Mouse (Mus musculus): ENCODE data around the gene Hoxd4. TPM values are rescaled to one million over a fixed set of nuclear protein-coding genes. Genes with fewer than 3 reads are reported as not detected.

Hoxd4 gene
- total RNA-seq, 4 experiments from 2014 or later: 0.32 to 0.79 (median 0.38) TPM

DNA sequence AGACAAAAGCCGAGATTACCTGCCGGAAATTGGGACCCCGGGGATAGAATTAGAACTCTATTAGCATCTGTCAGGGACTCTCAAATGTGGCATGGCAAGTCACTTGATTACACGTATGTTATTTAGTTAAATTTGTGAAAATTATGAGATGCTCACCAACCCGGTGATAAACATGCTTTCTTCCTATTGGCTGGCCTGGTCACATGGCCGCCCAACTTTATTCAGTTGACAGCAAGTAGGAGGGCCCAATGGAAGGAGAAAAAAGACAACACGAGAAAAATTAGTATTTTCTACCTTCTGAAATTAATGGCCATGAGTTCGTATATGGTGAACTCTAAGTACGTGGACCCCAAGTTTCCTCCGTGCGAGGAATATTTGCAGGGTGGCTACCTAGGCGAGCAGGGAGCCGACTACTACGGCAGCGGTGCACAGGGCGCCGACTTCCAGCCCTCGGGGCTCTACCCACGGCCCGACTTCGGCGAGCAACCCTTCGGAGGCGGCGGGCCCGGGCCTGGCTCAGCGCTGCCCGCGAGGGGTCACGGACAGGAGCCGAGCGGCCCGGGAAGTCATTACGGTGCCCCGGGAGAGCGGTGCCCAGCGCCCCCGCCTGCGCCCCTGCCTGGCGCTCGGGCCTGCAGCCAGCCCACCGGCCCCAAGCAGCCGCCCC, 15.4 kb downstream of the Hoxd4 start:
- no peak for DNase-seq (ENCODE audit: low spot score)

DNA sequence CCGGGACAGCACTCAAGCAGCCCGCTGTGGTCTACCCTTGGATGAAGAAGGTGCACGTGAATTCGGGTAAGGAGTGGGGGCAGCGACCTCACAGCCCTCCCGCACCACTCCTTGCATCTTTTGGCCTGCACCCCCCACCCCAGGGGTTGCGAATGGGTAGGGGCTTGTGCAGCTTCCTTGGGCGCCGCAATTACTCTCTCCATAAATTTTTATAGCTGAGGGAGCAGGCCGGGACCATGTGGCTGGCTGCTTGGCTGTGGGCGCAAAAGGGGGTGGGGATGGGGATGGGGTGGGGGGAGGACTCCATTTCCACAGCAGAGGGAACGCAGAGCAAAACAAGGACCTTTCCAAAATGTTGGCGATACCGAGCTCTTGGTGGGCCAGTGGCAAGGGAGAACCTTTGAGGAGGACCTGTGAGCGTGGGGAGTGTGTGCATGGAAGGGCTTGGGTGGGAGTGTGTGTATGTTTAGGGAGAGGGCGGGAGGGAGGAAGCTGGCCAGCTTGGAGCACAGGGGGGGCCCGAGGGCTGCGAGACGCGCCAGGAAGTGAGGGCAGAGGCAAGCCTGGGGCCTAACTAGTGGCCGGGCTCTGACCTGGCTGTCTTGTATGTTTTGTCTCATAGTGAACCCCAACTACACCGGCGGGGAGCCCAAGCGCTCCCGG, 16.0 kb downstream of the Hoxd4 start:
- DNase-seq (ENCODE audit: low spot score): no peak

DNA sequence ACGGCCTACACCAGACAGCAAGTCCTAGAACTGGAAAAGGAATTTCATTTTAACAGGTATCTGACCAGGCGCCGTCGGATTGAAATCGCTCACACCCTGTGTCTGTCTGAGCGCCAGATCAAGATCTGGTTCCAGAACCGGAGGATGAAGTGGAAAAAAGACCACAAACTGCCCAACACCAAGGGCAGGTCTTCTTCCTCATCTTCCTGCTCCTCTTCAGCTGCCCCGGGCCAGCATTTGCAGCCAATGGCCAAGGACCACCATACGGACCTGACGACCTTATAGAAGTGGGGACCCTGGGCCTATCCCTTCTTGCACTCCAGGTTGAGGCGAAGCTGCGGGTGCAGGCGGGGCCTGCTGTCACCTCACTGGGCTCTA, 16.6 kb downstream of the Hoxd4 start:
- DNase-seq (ENCODE audit: low spot score): no peak

DNA sequence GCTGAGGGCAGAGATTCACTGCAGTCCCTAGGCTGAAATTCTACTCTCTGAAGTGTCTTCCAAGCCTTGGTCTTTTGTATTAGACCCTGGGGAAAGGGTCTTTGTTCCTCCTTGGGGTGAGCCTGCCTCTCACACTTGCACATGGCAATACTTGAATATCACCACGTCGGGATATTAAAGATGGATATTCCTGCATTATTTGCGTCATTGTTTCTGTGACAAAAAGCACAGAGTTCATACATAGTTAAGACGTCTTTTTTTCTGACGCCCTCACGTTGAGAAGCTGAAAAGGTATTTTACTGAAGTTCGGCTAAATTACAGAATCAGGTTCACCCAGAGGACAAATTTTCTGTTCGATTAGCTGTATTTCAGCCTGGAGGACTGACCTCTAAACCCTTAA, 18.6 kb downstream of the Hoxd4 start:
- no peak for DNase-seq (ENCODE audit: low spot score)

DNA sequence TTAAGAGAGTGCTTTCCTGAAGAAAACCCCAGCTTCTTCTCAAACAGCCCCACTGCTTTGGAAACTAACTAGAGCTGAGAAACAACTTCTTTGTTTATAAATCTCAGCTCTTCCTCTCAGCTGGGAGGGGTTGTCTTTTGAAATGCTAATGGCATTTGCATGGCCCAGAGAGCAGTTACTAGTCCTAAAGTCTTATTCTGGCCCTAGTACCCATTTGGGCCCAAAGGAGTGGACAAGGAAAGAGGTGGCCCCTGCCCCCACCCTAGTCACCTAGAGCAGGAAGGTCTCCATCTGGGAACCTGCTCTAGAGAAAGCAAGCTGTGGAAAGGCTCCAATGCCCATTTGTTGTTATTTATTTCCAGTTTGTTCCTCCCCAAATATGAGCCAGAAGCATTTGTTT, 19.3 kb downstream of the Hoxd4 start:
- DNase-seq (ENCODE audit: low spot score): no peak

DNA sequence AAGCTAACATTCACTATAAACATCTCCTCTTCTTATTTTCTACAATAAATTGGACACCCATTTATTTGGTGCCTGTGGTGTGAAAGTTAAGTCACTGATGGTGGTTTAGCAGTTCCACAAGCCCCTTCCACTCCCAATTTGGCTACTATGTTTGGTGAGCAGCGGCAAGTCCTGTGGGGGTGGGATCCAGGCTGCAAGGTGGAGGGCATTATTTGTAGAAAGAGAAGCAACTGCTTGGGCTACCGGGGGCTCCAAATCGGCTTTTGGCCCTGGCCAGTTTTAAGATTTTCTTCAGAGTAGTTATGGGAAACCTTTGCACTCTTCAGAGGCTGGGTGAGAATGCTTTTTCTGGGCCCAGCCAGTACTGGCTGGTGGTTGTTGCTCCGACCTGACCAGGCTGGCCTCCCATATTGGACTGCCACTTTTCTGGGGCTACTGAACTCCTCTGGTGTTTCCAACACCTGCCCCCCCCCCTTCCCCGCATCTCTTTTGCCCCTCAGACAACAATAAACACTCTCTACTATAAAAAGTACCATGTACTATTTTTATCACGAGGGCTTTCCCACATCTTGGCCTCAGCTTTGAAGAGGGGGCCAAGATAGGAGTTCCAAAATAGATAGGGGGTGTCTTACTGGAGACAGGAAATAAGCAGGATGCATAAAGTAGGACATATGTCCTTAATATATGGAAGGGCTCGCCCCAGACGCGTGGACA, 20.2 kb downstream of the Hoxd4 start:
- no peak for DNase-seq (ENCODE audit: low spot score)

DNA sequence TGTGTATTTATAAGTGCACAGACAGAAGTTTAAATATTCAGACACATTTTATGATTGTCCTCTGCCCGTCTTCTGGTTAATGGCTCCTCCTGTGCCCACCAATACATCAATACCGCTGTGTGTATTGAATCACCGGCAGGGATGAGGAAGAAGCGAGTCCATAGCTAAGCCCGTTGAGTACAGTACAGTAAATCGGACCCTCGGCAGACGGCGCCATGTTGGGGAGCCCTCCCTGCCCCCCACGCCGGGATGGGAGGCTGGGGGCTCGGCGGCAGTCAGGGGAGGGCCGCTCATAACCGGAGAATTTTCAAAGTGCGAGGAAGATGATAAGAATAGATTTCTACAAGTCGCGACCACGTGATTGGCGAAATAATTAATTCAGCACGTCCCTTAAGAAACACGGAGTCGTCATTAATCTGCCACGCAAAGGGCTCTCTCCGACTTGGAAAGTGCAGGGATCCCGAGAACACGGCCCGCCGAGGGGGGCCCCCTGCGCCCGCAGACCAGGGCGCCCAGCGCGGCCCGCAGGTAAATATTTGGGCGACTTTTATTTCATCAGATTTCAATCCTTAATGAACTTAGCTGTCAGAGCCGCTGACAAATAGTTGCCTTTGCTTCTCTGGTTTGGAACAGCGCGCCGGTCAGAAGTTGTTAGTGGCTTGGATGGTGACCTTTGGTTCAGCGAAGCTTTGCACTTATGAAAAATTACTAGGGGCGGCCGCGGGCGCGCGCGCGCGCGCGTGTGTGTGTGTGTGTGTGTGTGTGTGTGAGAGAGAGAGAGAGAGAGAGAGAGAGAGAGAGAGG, 21.0 kb downstream of the Hoxd4 start:
- no peak for DNase-seq (ENCODE audit: low spot score)

DNA sequence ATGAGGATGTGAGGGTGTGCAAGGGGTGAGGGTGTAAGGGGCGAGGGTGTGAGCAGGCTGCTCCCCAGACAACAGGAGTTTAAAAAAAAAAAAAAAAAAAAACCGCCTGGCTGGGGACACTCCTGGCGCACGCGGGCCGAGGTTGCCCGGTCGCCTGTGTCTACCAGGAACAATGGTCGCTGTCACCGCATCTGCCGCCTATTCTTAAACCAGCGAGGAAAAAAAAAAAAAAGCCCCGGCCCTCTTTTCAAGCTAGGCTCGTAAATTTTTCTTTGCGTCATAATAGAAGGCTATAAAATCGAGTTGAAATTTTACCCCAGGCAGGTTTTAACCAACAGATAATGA, 21.6 kb downstream of the Hoxd4 start:
- DNase-seq (ENCODE audit: low spot score): no peak

DNA sequence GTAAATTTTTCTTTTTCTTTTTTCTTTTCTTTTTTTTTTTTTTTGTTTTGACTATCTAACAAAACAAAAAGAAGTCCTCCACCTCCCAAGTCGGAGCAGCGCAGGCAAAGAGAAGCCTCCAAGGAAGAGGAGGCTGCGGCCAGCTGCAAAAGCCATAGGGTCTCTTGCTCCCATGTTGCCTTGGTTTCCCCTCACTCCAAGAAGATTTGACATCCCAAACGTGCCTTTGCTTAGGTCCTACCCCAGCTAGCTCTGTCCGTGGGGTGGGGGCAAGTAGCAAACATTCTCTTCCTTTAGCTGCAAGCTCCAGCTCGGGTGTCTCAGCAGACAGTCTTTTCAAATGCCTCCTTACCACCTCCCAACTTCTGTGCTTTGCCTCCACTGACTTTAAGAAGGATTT, 22.0 kb downstream of the Hoxd4 start:
- DNase-seq (ENCODE audit: low spot score): no peak

DNA sequence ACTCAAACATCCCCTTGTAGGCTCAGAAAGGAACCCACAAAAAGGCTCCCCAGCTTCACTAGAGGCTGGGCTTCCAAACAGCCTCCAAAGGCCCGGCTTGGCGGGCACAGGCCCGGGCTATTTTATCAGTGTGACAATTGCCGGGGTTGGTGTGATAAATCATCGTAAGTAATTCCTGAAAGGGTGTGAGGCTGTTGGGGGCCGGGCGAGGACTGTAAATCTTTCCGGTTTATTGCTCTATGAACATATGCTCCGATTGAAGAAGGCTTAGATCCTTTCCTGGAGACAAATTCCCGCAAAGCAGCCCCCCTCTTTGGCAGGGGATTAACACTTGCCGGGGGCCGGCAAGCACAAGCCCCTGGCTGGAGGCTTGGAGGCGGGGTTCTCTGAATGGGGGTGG, 22.7 kb downstream of the Hoxd4 start:
- no peak for DNase-seq (ENCODE audit: low spot score)

DNA sequence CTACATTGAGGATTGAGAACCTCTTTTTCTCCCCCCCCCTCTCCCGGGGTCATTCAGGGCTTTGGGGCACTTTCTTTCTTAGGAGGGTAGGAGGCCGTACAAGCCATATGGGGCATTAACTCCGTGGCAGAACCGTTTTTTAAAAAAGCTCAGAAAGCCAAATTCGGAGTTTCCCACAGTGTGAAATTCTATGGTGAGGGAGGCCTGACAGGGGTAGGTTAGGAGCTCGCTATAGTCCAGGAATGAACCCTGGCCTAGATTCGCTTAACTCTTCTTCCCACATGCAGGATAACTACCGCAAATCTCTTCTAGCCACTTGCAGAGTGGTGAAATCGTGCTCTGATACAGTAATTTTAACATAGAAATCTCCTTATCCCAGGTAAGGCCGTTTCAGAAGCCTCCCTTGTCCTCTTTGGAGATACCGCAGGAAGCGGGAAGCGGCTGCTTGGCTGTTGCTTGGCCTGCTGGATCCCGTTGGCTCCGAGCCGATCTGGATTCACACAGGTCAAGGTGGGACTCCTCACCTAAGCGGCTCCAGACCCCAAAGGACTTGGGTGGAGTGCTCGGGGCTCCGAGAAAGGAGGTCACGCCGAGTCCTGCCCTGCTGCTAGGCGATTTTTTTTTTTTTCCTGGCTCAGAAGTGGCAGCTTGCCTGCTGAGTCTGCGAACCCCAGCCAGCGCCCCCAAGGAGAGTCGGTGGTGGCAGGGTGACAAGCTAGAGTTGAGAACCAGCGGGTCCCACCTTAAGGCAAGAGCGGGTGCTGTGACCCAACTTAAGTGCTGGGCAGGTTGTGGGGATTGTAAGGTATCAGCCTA, 23.5 kb downstream of the Hoxd4 start:
- no peak for DNase-seq (ENCODE audit: low spot score)

DNA sequence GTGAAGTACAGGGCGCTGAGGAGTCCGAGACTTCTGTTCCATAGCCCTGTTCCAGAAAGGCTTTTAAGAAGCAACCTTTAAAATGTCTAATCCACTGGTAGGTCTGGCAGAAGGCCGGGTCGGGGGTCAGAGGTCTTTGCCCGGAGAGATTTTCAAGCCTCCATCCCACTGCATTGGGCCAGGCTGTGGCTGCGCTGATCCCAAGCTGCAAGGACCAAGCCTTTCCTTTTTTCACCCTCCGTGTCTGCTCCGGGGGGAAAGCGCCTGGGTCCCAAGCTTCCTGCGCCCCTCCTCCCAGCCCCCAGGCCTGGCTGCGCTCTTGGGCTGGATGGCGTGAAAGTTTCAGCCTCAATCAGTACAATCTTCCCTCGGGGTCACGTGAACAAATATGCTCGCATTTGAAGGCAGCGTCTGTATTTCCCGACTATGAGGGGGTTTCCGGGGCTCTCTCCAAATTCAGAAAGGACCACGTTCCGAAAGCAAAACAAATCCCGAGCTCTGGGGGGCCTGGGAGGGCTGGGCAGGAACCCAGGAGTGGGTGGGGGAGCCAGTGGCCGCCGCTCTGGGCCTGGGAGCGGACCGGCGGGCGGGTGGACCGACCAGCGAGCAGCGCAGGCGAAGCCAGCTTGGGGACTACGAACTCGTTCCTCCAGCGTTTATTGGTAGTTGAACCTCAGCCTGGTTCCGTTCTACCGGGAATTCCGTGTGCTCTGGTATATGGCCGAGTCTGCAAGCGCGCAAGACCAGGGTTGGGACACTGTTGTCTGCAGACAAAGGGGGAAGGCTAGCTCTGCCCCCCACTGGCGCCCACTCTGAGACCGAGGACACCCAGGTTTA, 24.3 kb downstream of the Hoxd4 start:
- DNase-seq (ENCODE audit: low spot score): no peak

DNA sequence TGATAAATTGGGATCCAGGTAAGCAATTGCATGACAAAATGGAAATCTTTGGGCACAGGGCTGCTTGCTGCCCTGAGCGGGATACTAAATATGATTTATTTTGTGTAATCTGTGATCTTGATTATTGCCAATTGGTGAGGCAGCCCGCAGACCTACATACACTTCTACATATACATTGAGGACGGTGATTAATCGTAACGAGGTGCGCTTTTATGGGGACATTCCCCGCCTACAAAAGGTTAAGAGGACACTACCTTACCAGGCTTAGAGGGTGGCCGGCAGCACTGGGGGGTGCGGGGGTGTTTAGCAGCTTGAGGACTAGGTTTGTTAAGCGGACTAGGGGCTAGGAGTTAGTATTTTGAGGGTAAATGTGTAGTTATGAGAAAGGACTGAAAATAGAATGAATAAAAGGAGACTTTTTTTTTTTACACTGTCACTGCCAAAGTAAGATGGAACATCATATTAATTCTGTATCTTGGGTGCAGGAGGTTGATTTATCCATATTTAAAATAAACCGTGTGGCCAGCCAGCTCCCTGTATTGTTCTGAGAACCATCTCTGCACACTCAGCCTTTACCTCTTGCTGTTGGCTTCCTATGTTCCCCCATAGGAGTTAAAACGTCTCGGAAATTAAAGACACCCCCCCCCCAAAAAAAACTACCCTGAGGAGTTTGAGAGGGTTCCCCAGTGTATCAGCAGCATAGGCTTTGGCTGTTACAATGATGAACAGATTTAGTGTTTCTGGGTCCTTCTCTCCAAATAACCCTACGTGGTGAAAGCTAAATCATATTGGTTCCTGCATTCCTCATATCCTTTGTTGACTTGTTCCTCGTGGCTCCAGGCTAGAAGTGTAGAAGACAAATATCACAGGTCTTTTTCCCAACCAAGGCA, 25.2 kb downstream of the Hoxd4 start:
- DNase-seq (ENCODE audit: low spot score): no peak

DNA sequence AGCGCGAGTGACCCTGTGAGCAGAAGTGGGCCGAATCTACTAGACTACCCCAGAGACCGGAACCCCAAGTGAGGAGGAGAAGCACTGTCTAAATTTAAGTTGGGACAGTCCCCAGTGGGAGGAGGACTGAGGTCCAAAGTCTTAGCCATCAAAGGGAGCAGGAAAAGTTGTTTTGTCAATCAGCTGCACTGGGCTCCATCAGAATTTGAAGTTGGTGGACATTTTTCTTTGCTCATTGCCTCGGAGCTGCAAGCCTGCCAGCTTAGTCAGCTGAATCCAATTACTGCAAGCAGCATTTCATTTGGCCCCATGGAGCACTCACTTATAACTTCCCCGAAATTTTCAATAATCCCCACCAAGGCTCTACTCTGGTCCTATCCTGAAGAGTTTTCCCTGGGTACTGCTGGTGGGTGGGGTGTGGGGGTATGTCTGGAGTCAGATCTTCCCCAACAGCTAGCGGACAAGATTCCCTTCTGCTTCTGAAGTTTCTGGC, 25.9 kb downstream of the Hoxd4 start:
- DNase-seq (ENCODE audit: low spot score): no peak

DNA sequence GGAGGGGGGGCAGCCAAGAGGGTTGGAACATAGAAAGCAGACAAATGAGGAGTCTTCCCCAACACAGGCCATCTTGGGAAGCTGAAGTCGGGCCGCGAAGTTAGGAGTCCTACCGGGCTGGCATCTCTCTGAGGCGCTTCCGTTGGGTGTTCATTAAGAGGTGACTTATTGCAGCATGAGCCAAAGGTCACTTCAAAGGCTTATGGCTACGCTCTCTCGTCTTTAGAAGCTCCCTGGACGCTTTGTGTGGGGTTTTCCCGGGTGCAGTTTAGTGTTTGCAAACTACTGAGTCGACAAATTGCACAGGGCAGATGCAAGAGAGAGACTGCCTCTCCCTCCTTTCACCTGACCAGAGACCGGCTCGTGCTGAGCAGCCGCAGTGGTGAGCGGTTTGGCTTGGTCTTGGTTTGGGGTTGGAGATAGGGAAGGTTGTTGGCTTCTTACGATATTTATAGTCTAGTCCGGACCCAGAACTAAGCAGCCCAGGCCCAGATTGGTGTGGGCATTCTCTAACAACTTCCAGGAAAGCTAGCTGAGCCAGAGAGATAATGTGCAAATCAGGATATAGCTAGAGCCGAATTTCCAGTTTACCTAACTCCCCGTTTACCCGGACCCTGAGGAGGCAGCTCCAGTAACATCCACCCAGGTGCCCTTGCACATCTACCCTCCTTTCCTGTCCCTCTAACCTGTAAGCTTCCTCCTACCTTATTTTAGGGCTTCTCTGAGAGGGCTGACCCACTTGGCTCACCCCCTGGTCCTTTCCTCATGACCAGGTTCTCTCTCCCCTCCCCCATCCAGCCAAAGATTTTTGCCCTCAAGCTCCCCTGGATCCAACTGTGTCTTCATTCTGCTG, 27.1 kb downstream of the Hoxd4 start:
- no peak for DNase-seq (ENCODE audit: low spot score)

DNA sequence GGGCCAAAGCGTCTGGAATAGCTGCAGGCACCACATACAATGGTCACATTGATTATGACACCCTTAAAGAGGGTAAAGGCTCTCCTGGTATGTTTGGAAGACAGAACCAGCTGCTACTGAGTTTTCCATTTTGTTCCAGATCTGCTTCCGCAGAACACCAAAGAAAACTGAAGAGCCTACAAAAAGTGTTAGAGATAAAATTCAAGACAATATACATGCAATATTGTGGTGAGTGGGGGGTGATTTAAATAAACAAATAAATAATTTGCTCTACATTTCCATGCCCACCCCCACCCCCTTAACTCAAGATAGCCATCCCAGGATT, 27.7 kb downstream of the Hoxd4 start:
- no peak for DNase-seq (ENCODE audit: low spot score)

DNA sequence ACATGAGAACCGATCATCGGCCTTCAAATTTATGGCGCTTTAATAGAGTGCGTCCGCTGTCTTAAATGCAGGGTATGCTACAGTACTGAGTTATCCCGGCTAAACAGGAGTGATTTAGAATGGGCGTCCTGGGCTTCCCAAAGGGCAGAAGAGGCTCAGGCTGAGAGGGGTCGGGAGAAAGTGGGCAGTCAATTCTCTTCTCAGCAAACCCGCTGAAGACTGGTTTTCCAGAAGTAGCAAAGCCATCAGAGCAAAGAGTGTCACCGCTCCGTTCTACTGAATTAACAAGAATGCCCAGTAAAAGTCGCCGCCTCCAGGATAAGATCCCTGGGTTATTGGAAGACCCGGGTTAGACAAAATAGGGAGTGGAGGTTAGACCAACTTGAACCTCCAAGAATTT, 28.1 kb downstream of the Hoxd4 start:
- no peak for DNase-seq (ENCODE audit: low spot score)

DNA sequence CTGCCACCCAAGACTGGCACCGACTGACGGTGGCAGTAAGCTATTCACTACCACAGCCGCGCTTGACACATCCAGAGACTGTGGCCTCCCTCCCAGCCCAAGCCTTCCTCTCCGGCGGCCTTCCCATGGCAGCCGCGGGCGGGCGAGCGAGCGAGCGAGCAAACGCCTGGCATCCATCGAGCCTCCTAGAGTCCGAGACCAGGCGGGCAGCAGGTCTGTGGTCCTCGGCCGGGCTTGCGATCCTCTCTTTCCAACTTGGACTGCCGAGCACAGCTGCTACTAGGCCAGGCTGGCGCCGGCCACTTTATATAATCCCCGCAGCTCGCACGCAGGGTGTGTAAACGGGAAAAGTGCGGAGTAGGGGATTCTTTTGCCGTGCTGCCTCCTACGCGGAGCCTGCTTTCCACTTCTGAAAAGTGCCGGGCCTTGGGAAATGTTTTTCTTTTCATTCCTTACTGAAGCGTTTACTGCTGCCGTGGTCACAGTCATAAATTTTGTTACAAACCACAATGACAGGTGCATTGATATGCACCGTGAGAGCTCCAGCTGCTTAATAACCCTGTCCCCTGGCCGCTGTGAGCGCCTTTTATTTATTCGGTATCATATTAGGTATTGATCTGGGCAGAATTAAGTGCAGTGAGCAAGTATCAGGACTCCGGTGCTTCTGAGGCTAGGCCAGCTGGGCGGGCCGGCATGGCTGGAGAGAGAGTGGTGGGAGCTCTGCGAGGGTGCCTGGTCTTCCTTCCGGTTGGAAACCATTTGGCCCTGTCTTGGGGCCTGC, 28.8 kb downstream of the Hoxd4 start:
- no peak for DNase-seq (ENCODE audit: low spot score)

Measured in heart, adult 8-10 months (tissue).